Mouse (Mus musculus): Measurements from ENCODE around the gene 2310011J03Rik. TPM values are rescaled to one million over a fixed set of nuclear protein-coding genes. Genes with fewer than 3 reads are reported as not detected.

The 2310011J03Rik gene
- total and polyA plus RNA-seq, 3 experiments = 34.6 to 46.8 (median 37.5) TPM

GRCm38 (mm10) chr10:80357994-80358639, 37.8 kb upstream of the 2310011J03Rik start:
- no peak overlapping the region for H3K27ac ChIP-seq (ENCODE audit: insufficient read depth, low read depth)
- no peak overlapping the region for H3K4me2 ChIP-seq (ENCODE audit: insufficient read depth, low read depth, poor library complexity, severe bottlenecking)
- dilution Hi-C loops (cut with MboI; ENCODE audit: extremely low pct_ligation_motif_present, extremely low pct_unique_long_range_greater_than_20kb, low sequenced_read_pairs) = no loop called here
- DNase-seq (ENCODE audit: extremely low read depth) = no peak
- in situ Hi-C loops (cut with MboI; ENCODE audit: low pct_ligation_motif_present, low pct_unique_long_range_greater_than_20kb, low sequenced_read_pairs) = no loop called here
- TF ChIP-seq CHD2 (IDR thresholded peaks at IDR 0.05; ENCODE audit: low read length) (no peak), USF1 (IDR thresholded peaks at IDR 0.05; ENCODE audit: low read depth, low read length) (no peak), JUND (conservative IDR thresholded peaks at IDR 0.05; ENCODE audit: low read depth, low read length) (no peak), POLR2A (IDR thresholded peaks at IDR 0.05; ENCODE audit: low read depth, low read length) (no peak), E2F4 (IDR thresholded peaks at IDR 0.05; ENCODE audit: insufficient replicate concordance, low read depth, low read length) (no peak), CHD1 (IDR thresholded peaks at IDR 0.05; ENCODE audit: low read depth, low read length) (no peak), BHLHE40 (IDR thresholded peaks at IDR 0.05; ENCODE audit: low read depth, low read length) (no peak), NRF1 (IDR thresholded peaks at IDR 0.05; ENCODE audit: low read depth, low read length) (no peak), HCFC1 (IDR thresholded peaks at IDR 0.05; ENCODE audit: low read depth, low read length) (no peak), ZC3H11A (IDR thresholded peaks at IDR 0.05; ENCODE audit: low read depth, low read length) (no peak)
- no peaks in the 10 kb centered on the region for H3K4me1 ChIP-seq (ENCODE audit: control insufficient read depth in 1 of 2, insufficient read depth in 2 of 2)
- no peaks in the 10 kb centered on the region for H3K36me3 ChIP-seq (replicated peaks in 1 of 2; ENCODE audit: control insufficient read depth in 1 of 2, insufficient read depth in 1 of 2, low read length in 1 of 2)
- H3K9me3 ChIP-seq (replicated peaks; ENCODE audit: low read length) = peaks cover 29% of the 10 kb centered on the region
- H3K79me2 ChIP-seq (replicated peaks; ENCODE audit: control insufficient read depth, extremely low read depth, insufficient read depth, poor library complexity, severe bottlenecking) = no peaks in the 10 kb centered on the region
- H3K27me3 ChIP-seq (replicated peaks) = peaks cover 77% of the 10 kb centered on the region
- no peak overlapping the region for H3K4me3 ChIP-seq (replicated peaks in 1 of 3; ENCODE audit: low read depth in 2 of 3, low read length in 2 of 3, poor library complexity in 1 of 3)
- no peak overlapping the region for H3K9ac ChIP-seq (ENCODE audit: insufficient read depth, low read depth)

DNA sequence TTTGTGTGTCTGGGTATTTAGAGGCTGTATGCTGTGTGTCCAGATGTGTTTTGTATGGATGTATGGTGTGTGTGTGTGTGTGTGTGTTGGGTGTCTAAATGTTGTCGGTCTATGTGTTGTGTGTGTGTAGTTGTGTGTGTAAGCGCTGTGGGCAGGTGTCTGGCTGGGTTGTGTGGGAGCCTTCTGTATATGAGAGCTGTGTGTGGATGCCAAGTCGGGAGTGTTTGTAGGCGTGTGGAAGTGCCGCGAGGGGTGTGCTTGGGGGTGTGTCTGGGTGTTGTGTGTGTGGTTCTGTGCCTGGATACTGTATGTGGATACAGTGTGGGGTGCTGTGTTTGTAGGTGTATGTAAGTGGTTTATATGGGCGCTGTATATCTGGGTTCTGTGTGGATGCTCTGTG, 37.0 kb upstream of the 2310011J03Rik start:
- H3K9ac ChIP-seq (ENCODE audit: insufficient read depth, low read depth) = no peak overlapping the region
- no peak for DNase-seq (ENCODE audit: extremely low read depth)
- H3K27ac ChIP-seq (ENCODE audit: insufficient read depth, low read depth) = no peak overlapping the region
- H3K9me3 ChIP-seq (replicated peaks; ENCODE audit: low read length) = peaks cover 21% of the 10 kb centered on the region
- peaks cover 78% of the 10 kb centered on the region for H3K27me3 ChIP-seq (replicated peaks)
- dilution Hi-C loops (cut with MboI; ENCODE audit: extremely low pct_ligation_motif_present, extremely low pct_unique_long_range_greater_than_20kb, low sequenced_read_pairs) = no loop called here
- H3K4me1 ChIP-seq (ENCODE audit: control insufficient read depth in 1 of 2, insufficient read depth in 2 of 2) = no peaks in the 10 kb centered on the region
- in situ Hi-C loops (cut with MboI; ENCODE audit: low pct_ligation_motif_present, low pct_unique_long_range_greater_than_20kb, low sequenced_read_pairs) = no loop called here
- H3K4me3 ChIP-seq (replicated peaks in 1 of 3; ENCODE audit: low read depth in 2 of 3, low read length in 2 of 3, poor library complexity in 1 of 3) = no peak overlapping the region
- H3K36me3 ChIP-seq (replicated peaks in 1 of 2; ENCODE audit: control insufficient read depth in 1 of 2, insufficient read depth in 1 of 2, low read length in 1 of 2) = no peaks in the 10 kb centered on the region
- TF ChIP-seq JUN (IDR thresholded peaks at IDR 0.05; ENCODE audit: insufficient read depth, low read depth, low read length) = no peak
- TF ChIP-seq RCOR1 (conservative IDR thresholded peaks at IDR 0.05; ENCODE audit: low read depth, low read length) = no peak
- no peak overlapping the region for H3K4me2 ChIP-seq (ENCODE audit: insufficient read depth, low read depth, poor library complexity, severe bottlenecking)
- H3K79me2 ChIP-seq (replicated peaks; ENCODE audit: control insufficient read depth, extremely low read depth, insufficient read depth, poor library complexity, severe bottlenecking) = no peaks in the 10 kb centered on the region

- no peak for DNase-seq (ENCODE audit: extremely low read depth)
- Histone ChIP-seq H3K4me3 (replicated peaks in 1 of 3; ENCODE audit: low read depth in 2 of 3, low read length in 2 of 3, poor library complexity in 1 of 3) (no peak overlapping the region), H3K79me2 (replicated peaks; ENCODE audit: control insufficient read depth, extremely low read depth, insufficient read depth, poor library complexity, severe bottlenecking) (no peaks in the 10 kb centered on the region), H3K4me2 (ENCODE audit: insufficient read depth, low read depth, poor library complexity, severe bottlenecking) (no peak overlapping the region), H3K9me3 (replicated peaks; ENCODE audit: low read length) (peaks cover 19% of the 10 kb centered on the region), H3K27me3 (replicated peaks) (peaks cover 84% of the 10 kb centered on the region), H3K4me1 (ENCODE audit: control insufficient read depth in 1 of 2, insufficient read depth in 2 of 2) (no peaks in the 10 kb centered on the region), H3K36me3 (replicated peaks in 1 of 2; ENCODE audit: control insufficient read depth in 1 of 2, insufficient read depth in 1 of 2, low read length in 1 of 2) (no peaks in the 10 kb centered on the region), H3K9ac (ENCODE audit: insufficient read depth, low read depth) (no peak overlapping the region), H3K27ac (ENCODE audit: insufficient read depth, low read depth) (no peak overlapping the region)
- TF ChIP-seq USF1 (IDR thresholded peaks at IDR 0.05; ENCODE audit: low read depth, low read length) (no peak), ZC3H11A (IDR thresholded peaks at IDR 0.05; ENCODE audit: low read depth, low read length) (no peak), ZNF384 (IDR thresholded peaks at IDR 0.05; ENCODE audit: low read depth, low read length) (no peak), MEF2A (IDR thresholded peaks at IDR 0.05; ENCODE audit: borderline replicate concordance, low read depth, low read length) (no peak), PAX5 (IDR thresholded peaks at IDR 0.05; ENCODE audit: low read length) (no peak)
- in situ Hi-C loops (cut with MboI; ENCODE audit: low pct_ligation_motif_present, low pct_unique_long_range_greater_than_20kb, low sequenced_read_pairs) (no loop called here), dilution Hi-C loops (cut with MboI; ENCODE audit: extremely low pct_ligation_motif_present, extremely low pct_unique_long_range_greater_than_20kb, low sequenced_read_pairs) (no loop called here)
Measured at GRCm38 (mm10) chr10:80356737-80357136, 36.4 kb upstream of the 2310011J03Rik start.

Measured in CH12.LX (cell line).